Comparison of ENCODE assay signal across 8 mouse cellular contexts in genomic region chr15:9094366-9094750, GRCm38 (mm10). TPM values are rescaled to one million over a fixed set of nuclear protein-coding genes. Genes with fewer than 3 reads are reported as not detected.
DNase-seq lines count a peak whose midpoint lies in the region; ATAC-seq and TF ChIP-seq lines count a peak whose summit lies in the region.

No protein-coding gene starts in this region.

- ATAC-seq in kidney, postnatal 0 days (replicated peaks; ENCODE audit: low FRiP score, low read depth) = peak; percentile 68; the same call in 1 of the 2 replicates
- peak; percentile 87 for ATAC-seq in hindbrain, postnatal 0 days
- peak; percentile 91 for ATAC-seq in liver, embryonic 11.5 days (replicated peaks; ENCODE audit: low FRiP score)
- peak; percentile 70; the same call in 1 of the 2 replicates for ATAC-seq in midbrain, postnatal 0 days (ENCODE audit: low FRiP score)

- H3K4me1 ChIP-seq in kidney, postnatal 0 days (replicated peaks; ENCODE audit: insufficient read depth, low read length) = no peaks in the 10 kb centered on the region
- peaks cover 54% of the 10 kb centered on the region for H3K4me1 ChIP-seq in erythroblast, embryonic 14.5 days (ENCODE audit: control insufficient read depth)
- no peaks in the 10 kb centered on the region for H3K4me1 ChIP-seq in hindbrain, postnatal 0 days (ENCODE audit: insufficient read depth, low read length)
- peaks cover 21% of the 10 kb centered on the region for H3K4me1 ChIP-seq in liver, embryonic 11.5 days (replicated peaks; ENCODE audit: control insufficient read depth, insufficient read depth, low read length)
- no peaks in the 10 kb centered on the region for H3K4me1 ChIP-seq in midbrain, postnatal 0 days (ENCODE audit: insufficient read depth, low read length)

- no peak overlapping the region for H3K4me2 ChIP-seq in kidney, postnatal 0 days (ENCODE audit: low read length)
- H3K4me2 ChIP-seq in hindbrain, postnatal 0 days (ENCODE audit: low read depth, low read length) = 0 out of 2 replicates have a peak overlapping the region, but pooled peaks have one; percentile 7
- peak overlapping the region; percentile 51 for H3K4me2 ChIP-seq in liver, embryonic 11.5 days
- no peak overlapping the region for H3K4me2 ChIP-seq in midbrain, postnatal 0 days (ENCODE audit: low read depth, low read length, poor library complexity, severe bottlenecking)

- no peak for TF ChIP-seq CTCF in kidney, postnatal 0 days (IDR thresholded peaks at IDR 0.05; ENCODE audit: low read depth)
- no peak for TF ChIP-seq CTCF in hindbrain, postnatal 0 days (IDR thresholded peaks at IDR 0.05; ENCODE audit: low read depth)
- no peak for TF ChIP-seq CTCF in midbrain, postnatal 0 days (IDR thresholded peaks at IDR 0.05)

- H3K9ac ChIP-seq in kidney, postnatal 0 days (ENCODE audit: low read depth, low read length) = no peak overlapping the region
- H3K9ac ChIP-seq in hindbrain, postnatal 0 days (replicated peaks; ENCODE audit: low read length) = no peak overlapping the region
- 0 out of 2 replicates have a peak overlapping the region, but pooled peaks have one; percentile 16 for H3K9ac ChIP-seq in liver, embryonic 11.5 days (ENCODE audit: low read depth, low read length)
- H3K9ac ChIP-seq in midbrain, postnatal 0 days (replicated peaks; ENCODE audit: low read length, poor library complexity, severe bottlenecking) = no peak overlapping the region

- DNase-seq in kidney, postnatal 0 days (ENCODE audit: low spot score) = peak; percentile 54
- DNase-seq in kidney, adult 9 months = no peak
- DNase-seq in hindbrain, postnatal 0 days (ENCODE audit: low spot score) = peak; percentile 63
- DNase-seq in liver, embryonic 11.5 days (ENCODE audit: low spot score) = peak; percentile 76
- peak; percentile 55 for DNase-seq in midbrain, postnatal 0 days (ENCODE audit: low spot score)
- no peak for DNase-seq in thymus, postnatal 0 days (ENCODE audit: low spot score)
- no peak for DNase-seq in ovary, postnatal 36 days (ENCODE audit: low spot score)

- no peaks in the 10 kb centered on the region for H3K27me3 ChIP-seq in kidney, postnatal 0 days (ENCODE audit: insufficient read depth, low read length)
- no peaks in the 10 kb centered on the region for H3K27me3 ChIP-seq in erythroblast, embryonic 14.5 days (ENCODE audit: control insufficient read depth)
- H3K27me3 ChIP-seq in hindbrain, postnatal 0 days (ENCODE audit: insufficient read depth, low read length) = no peaks in the 10 kb centered on the region
- H3K27me3 ChIP-seq in liver, embryonic 11.5 days (replicated peaks; ENCODE audit: control insufficient read depth, insufficient read depth, low read length) = no peaks in the 10 kb centered on the region
- H3K27me3 ChIP-seq in midbrain, postnatal 0 days (ENCODE audit: insufficient read depth, low read length) = no peaks in the 10 kb centered on the region

- H3K36me3 ChIP-seq in kidney, postnatal 0 days (ENCODE audit: insufficient read depth, low read length) = peaks cover 7% of the 10 kb centered on the region
- peaks cover 99% of the 10 kb centered on the region for H3K36me3 ChIP-seq in erythroblast, embryonic 14.5 days (ENCODE audit: control insufficient read depth)
- H3K36me3 ChIP-seq in hindbrain, postnatal 0 days (ENCODE audit: insufficient read depth, low read length) = peaks cover 16% of the 10 kb centered on the region; the same call in 1 of the 2 replicates
- peaks cover 43% of the 10 kb centered on the region for H3K36me3 ChIP-seq in liver, embryonic 11.5 days (ENCODE audit: control insufficient read depth, insufficient read depth, low read length)
- peaks cover 9% of the 10 kb centered on the region; the same call in 1 of the 2 replicates for H3K36me3 ChIP-seq in midbrain, postnatal 0 days (ENCODE audit: insufficient read depth, low read length)

- no peak overlapping the region for H3K27ac ChIP-seq in kidney, postnatal 0 days
- H3K27ac ChIP-seq in hindbrain, postnatal 0 days = no peak overlapping the region
- peak overlapping the region; percentile 51 for H3K27ac ChIP-seq in liver, embryonic 11.5 days (ENCODE audit: low read depth, low read length)
- H3K27ac ChIP-seq in midbrain, postnatal 0 days (ENCODE audit: low read depth, low read length) = no peak overlapping the region

- H3K9me3 ChIP-seq in kidney, postnatal 0 days (replicated peaks; ENCODE audit: low read length) = no peaks in the 10 kb centered on the region
- H3K9me3 ChIP-seq in erythroblast, embryonic 14.5 days (ENCODE audit: control insufficient read depth, low read length) = no peaks in the 10 kb centered on the region
- no peaks in the 10 kb centered on the region for H3K9me3 ChIP-seq in hindbrain, postnatal 0 days (ENCODE audit: low read length)
- no peaks in the 10 kb centered on the region for H3K9me3 ChIP-seq in liver, embryonic 11.5 days (ENCODE audit: control insufficient read depth, low read length)
- no peaks in the 10 kb centered on the region for H3K9me3 ChIP-seq in midbrain, postnatal 0 days (ENCODE audit: low read length)

- WGBS in kidney, postnatal 0 days = 23% methylated on average over 13 of the region's 13 CpGs
- WGBS in hindbrain, postnatal 0 days = 23% methylated on average over 13 of the region's 13 CpGs
- WGBS in liver, embryonic 11.5 days = 21% methylated on average over 13 of the region's 13 CpGs
- 32% methylated on average over 13 of the region's 13 CpGs for WGBS in midbrain, postnatal 0 days

- H3K4me3 ChIP-seq in kidney, postnatal 0 days (replicated peaks; ENCODE audit: low read depth, low read length) = no peak overlapping the region
- peak overlapping the region; percentile 29 for H3K4me3 ChIP-seq in erythroblast, embryonic 14.5 days (replicated peaks)
- H3K4me3 ChIP-seq in hindbrain, postnatal 0 days (ENCODE audit: low read length) = no peak overlapping the region
- H3K4me3 ChIP-seq in liver, embryonic 11.5 days (ENCODE audit: low read depth, low read length) = peak overlapping the region; percentile 18
- no peak overlapping the region for H3K4me3 ChIP-seq in midbrain, postnatal 0 days (ENCODE audit: low read depth, low read length)

RNA-seq across cellular contexts. Expression of gene Nadk2, which starts 23.3 kb away (rescaled TPM):
- 31.6 and 34.9 TPM in 2 replicates for polyA plus RNA-seq in kidney, postnatal 0 days (2015; fragmentation: Nextera tagmentation; extraction: Ambion mirVana)
- 7.3 and 10.8 TPM in 2 replicates for polyA plus RNA-seq in erythroblast, embryonic 14.5 days (2012)
- total RNA-seq in hindbrain, postnatal 0 days (2014; rRNA removed) = 24.7 and 28.4 TPM in 2 replicates
- 32.4 and 36.2 TPM in 2 replicates for polyA plus RNA-seq in hindbrain, postnatal 0 days (2015; fragmentation: Nextera tagmentation; extraction: Ambion mirVana)
- 122 and 148 TPM in 2 replicates for polyA plus RNA-seq in liver, embryonic 11.5 days (2014; fragmentation: Nextera tagmentation; extraction: Ambion mirVana)
- 33.7 and 34.3 TPM in 2 replicates for total RNA-seq in midbrain, postnatal 0 days (2014; rRNA removed)
- polyA plus RNA-seq in midbrain, postnatal 0 days (2015; fragmentation: Nextera tagmentation; extraction: Ambion mirVana) = 28.9 and 29.9 TPM in 2 replicates
- 15.4 and 17.6 TPM in 2 replicates for polyA plus RNA-seq in thymus, postnatal 0 days (2015; fragmentation: Nextera tagmentation; extraction: Ambion mirVana)

RNA-seq across cellular contexts. Expression of gene Lmbrd2, which starts 46.0 kb away (rescaled TPM):
- polyA plus RNA-seq in kidney, postnatal 0 days (2015; fragmentation: Nextera tagmentation; extraction: Ambion mirVana) = 3.7 and 3.9 TPM in 2 replicates
- polyA plus RNA-seq in erythroblast, embryonic 14.5 days (2012) = 0.01 and 0.10 TPM in 2 replicates
- total RNA-seq in hindbrain, postnatal 0 days (2014; rRNA removed) = 22.0 and 26.6 TPM in 2 replicates
- 4.0 and 4.2 TPM in 2 replicates for polyA plus RNA-seq in hindbrain, postnatal 0 days (2015; fragmentation: Nextera tagmentation; extraction: Ambion mirVana)
- polyA plus RNA-seq in liver, embryonic 11.5 days (2014; fragmentation: Nextera tagmentation; extraction: Ambion mirVana) = 2.9 and 4.6 TPM in 2 replicates
- 20.7 and 25.4 TPM in 2 replicates for total RNA-seq in midbrain, postnatal 0 days (2014; rRNA removed)
- polyA plus RNA-seq in midbrain, postnatal 0 days (2015; fragmentation: Nextera tagmentation; extraction: Ambion mirVana) = 2.9 and 3.3 TPM in 2 replicates
- 2.1 and 2.3 TPM in 2 replicates for polyA plus RNA-seq in thymus, postnatal 0 days (2015; fragmentation: Nextera tagmentation; extraction: Ambion mirVana)

Comparison
In these comparisons a context has a peak if more than half of its experiments do, and no peak if none do; other contexts are left out.
1. DNase-seq: peak in kidney, postnatal 0 days (single experiment), hindbrain, postnatal 0 days (single experiment), liver, embryonic 11.5 days (single experiment) and midbrain, postnatal 0 days (single experiment); none in kidney, adult 9 months (single experiment), thymus, postnatal 0 days (single experiment) and ovary, postnatal 36 days (single experiment).
2. H3K4me2 ChIP-seq: peak in hindbrain, postnatal 0 days (single experiment) and liver, embryonic 11.5 days (single experiment); none in kidney, postnatal 0 days (single experiment) and midbrain, postnatal 0 days (single experiment).
3. H3K4me3 ChIP-seq: peak in erythroblast, embryonic 14.5 days (single experiment) and liver, embryonic 11.5 days (single experiment); none in kidney, postnatal 0 days (single experiment), hindbrain, postnatal 0 days (single experiment) and midbrain, postnatal 0 days (single experiment).
4. Peak in every context shown above with its lines, with median percentiles within 50 percentile points of each other: ATAC-seq.